Mouse (Mus musculus) heart, embryonic 13.5 days (tissue): ENCODE data around the gene Mybpc1. TPM values are rescaled to one million over a fixed set of nuclear protein-coding genes. Genes with fewer than 3 reads are reported as not detected.

Source experiments
- ATAC-seq: fragments of 200-750 bp; cut with Nextera tagmentation; 2 replicates; pipeline ENCODE4 v1.8.0; 2017; ENCODE audit warnings: moderate TSS enrichment; ENCODE audit not compliant: insufficient number of reproducible peaks, low FRiP score, low TSS enrichment; ENCODE audit errors: extremely low read depth
- H3K27ac ChIP-seq: fragments of 300-500 bp; sonication (generic); replicated peaks from 2 replicates; pipeline ENCODE4 v1.5.1; 2015; ENCODE audit warnings: moderate library complexity, mild to moderate bottlenecking, inconsistent platforms
- H3K27me3 ChIP-seq: fragments of 300-500 bp; sonication (generic); replicated peaks from 2 replicates; pipeline ENCODE4 v1.6.1; 2015; ENCODE audit warnings: mild to moderate bottlenecking, inconsistent platforms
- H3K36me3 ChIP-seq: fragments of 300-500 bp; sonication (generic); 2 replicates; pipeline ENCODE4 v1.6.1; 2015; ENCODE audit warnings: mild to moderate bottlenecking, inconsistent platforms
- H3K4me1 ChIP-seq: fragments of 300-500 bp; sonication (generic); 2 replicates; pipeline ENCODE4 v1.6.1; 2015; ENCODE audit warnings: inconsistent platforms
- H3K4me2 ChIP-seq: fragments of 300-500 bp; sonication (generic); 2 replicates; pipeline ENCODE4 v1.6.1; 2015; ENCODE audit warnings: inconsistent platforms, mild to moderate bottlenecking, moderate library complexity
- H3K4me3 ChIP-seq: fragments of 300-500 bp; sonication (generic); 2 replicates; pipeline ENCODE4 v1.5.1; 2015; ENCODE audit warnings: moderate library complexity, mild to moderate bottlenecking, inconsistent platforms
- H3K9ac ChIP-seq: fragments of 300-500 bp; sonication (generic); 2 replicates; pipeline ENCODE4 v1.6.1; 2015; ENCODE audit warnings: inconsistent platforms, mild to moderate bottlenecking, moderate library complexity
- H3K9me3 ChIP-seq: fragments of 300-500 bp; sonication (generic); 2 replicates; pipeline ENCODE4 v1.6.1; 2016; ENCODE audit warnings: inconsistent platforms
- WGBS: fragments of 180-500 bp; shearing (Covaris S2); methylation state at CpG from one replicate; pipeline ENCODE4 v1.1.7; 2015; ENCODE audit warnings: mixed read lengths; 5-methylcytosine and 5-hydroxymethylcytosine counted together
- polyA plus RNA-seq: library from polyadenylated mRNA; unstranded; fragments of >200 nt; fragmentation: Nextera tagmentation; extraction: Ambion mirVana; gene quantifications from 2 replicates; pipeline ENCODE4 v1.2.1, GENCODE M21; 2015

Gene Mybpc1
- polyA plus RNA-seq, 1 experiment from 2014 or later, result 2.0 TPM

DNA sequence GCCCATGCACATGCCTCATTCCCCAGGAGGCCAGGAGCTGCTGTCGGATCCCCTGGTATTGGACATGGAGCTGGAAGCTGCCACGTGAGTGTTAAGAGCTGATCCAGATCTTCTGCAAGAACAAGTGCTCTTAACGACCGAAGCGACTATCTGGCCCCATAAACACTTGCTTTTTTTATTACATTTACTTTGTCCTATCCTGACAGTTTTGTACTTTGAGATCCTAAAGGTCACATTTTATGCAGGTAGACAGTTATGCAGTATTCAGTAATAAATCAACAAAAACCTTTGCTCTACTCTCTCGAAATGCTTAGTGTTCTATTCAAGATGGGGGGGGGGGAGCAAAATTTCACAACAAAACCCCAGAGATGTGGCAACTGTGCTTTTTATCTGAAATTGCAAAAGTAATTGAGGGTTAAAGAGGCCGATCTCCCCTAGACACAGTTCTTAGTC is 97.2 kb downstream of the Mybpc1 start:
- no peaks in the 10 kb centered on the region for H3K36me3 ChIP-seq
- no peak overlapping the region for H3K4me2 ChIP-seq
- no peak overlapping the region for H3K9ac ChIP-seq
- peaks cover 27% of the 10 kb centered on the region for H3K4me1 ChIP-seq
- no peaks in the 10 kb centered on the region for H3K27me3 ChIP-seq
- 56% methylated on average over 7 of the region's 7 CpGs for WGBS
- H3K9me3 ChIP-seq, result no peaks in the 10 kb centered on the region
- ATAC-seq, result no peak
- no peak overlapping the region for H3K27ac ChIP-seq
- H3K4me3 ChIP-seq, result no peak overlapping the region

DNA sequence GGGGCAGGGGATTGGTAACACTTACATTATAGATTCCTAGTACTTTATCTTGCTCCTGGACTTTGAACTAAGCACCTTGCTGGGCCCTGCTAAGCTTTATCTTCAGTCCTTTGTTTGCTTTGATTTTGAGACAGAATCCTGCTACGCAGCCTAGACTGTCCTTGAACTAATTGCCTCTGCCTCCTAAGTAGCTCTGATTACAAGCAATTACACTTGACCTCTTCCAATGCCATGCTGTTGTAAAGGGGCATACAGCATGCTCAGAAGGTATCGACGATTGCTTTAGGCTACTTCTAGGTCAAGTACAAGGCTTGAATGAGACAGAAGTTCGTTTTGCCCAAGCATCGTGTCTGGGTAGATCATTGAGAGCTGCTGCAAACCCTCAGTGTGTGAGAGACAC is 99.7 kb downstream of the Mybpc1 start:
- Histone ChIP-seq H3K4me3 (no peak overlapping the region), H3K4me1 (peaks cover 40% of the 10 kb centered on the region), H3K9me3 (no peaks in the 10 kb centered on the region), H3K27ac (no peak overlapping the region), H3K27me3 (no peaks in the 10 kb centered on the region), H3K4me2 (no peak overlapping the region), H3K36me3 (no peaks in the 10 kb centered on the region), H3K9ac (no peak overlapping the region)
- WGBS, result 58% methylated on average over 5 of the region's 5 CpGs
- ATAC-seq, result no peak

DNA sequence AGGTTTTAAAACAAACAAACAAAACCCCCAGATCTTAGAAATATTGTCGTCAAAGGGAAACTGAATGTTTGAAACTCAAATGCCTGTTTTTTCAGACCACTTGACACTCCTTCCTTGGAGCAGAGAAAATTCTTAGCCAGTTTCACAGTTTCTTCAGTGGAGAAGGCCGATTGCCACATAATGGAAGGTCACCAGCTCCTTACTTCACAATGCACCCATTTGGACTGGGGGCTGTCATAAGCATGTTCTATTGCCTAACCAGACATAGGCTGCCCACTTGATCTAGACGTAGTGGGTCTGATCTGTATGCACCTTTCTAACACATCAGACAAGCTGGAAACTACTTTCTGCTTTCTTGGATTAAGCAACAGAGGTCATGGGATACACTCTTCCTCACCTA is 100.5 kb downstream of the Mybpc1 start:
- Histone ChIP-seq H3K36me3 (no peaks in the 10 kb centered on the region), H3K4me2 (peak overlapping the region; percentile 91), H3K9ac (peak overlapping the region; percentile 74; the same call in 1 of the 2 replicates), H3K27ac (no peak overlapping the region), H3K27me3 (no peaks in the 10 kb centered on the region), H3K9me3 (no peaks in the 10 kb centered on the region), H3K4me1 (peaks cover 35% of the 10 kb centered on the region), H3K4me3 (0 out of 2 replicates have a peak overlapping the region, but pooled peaks have one; percentile 85)
- 49% methylated on average over 3 of the region's 3 CpGs for WGBS
- ATAC-seq, result no peak

DNA sequence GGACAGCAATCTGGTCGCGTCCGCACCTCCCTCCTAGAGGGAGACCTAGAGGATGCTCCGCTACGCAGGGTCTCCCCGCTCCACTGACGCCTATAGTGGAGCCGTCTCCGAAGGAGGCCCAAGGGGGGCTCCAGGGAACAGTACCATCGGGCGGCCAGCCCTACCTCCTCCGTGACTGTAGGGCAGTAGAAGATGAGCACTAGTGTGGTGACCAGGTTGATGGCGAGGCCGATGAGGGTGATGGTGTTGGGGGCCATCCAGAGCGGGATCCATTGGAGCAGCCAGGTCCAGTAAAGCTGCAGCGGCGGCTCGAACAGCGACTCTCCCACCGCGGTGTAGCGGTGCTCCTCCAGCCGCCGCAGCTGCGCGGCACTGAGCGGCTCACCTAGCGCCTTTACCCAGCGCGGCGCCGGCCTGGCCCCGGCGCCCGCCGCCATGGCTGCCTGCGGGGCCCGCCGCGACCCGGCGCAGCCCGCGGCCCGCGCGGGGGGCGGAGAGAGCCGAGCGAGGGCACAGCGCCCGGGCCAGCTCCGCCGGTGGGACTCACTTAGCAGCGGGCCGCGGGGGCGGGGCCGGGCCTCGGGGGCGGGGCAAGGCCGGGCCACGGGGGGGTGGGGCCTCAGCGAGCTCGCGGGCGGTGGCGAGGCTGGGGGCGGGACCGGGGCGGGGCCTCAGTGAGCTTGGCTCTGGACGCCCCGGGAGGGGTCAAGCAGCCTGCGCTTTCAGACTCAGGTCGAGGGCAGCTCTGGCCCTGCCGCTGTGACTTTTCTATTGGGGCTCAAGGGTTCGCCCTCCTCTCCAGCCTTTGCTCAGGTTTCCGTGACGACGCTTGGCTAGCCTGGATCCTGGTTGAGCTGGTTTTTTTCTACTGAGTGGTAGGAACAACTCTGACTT is 101.3 kb downstream of the Mybpc1 start, which contains the start of gene Chpt1:
TSS of gene Chpt1 (minus strand) at position 653 of the 894 bp plus-strand sequence.
- Histone ChIP-seq H3K36me3 (no peaks in the 10 kb centered on the region), H3K27ac (peak within 1 kb of the TSS; percentile 76), H3K4me2 (peak within 1 kb of the TSS; percentile 91), H3K9ac (peak within 1 kb of the TSS; percentile 93), H3K27me3 (no peaks in the 10 kb centered on the region), H3K9me3 (no peaks in the 10 kb centered on the region), H3K4me3 (peak within 1 kb of the TSS; percentile 85), H3K4me1 (peaks cover 35% of the 10 kb centered on the region)
- ATAC-seq, result peak; percentile 97
- under 1% methylated on average over 59 of the region's 80 CpGs for WGBS

DNA sequence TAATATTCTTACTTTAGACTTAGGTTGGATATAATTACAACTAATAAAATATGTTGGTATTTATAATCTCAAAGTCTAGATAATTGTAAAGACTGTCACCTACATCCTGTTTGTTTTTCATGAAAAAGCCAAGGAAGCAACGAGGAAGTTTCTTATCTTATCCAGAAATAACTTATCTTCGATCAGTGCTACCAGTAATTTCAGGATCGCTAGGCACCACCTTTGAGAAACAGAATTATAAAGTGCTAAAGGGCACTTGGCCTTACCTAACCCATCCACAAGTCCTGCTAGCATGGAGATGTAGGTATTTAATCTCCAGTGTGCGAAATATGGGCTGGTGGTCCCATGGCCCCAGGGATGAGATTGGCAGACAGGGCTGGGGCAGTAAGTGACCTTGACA is 102.0 kb downstream of the Mybpc1 start:
- no peak for ATAC-seq

DNA sequence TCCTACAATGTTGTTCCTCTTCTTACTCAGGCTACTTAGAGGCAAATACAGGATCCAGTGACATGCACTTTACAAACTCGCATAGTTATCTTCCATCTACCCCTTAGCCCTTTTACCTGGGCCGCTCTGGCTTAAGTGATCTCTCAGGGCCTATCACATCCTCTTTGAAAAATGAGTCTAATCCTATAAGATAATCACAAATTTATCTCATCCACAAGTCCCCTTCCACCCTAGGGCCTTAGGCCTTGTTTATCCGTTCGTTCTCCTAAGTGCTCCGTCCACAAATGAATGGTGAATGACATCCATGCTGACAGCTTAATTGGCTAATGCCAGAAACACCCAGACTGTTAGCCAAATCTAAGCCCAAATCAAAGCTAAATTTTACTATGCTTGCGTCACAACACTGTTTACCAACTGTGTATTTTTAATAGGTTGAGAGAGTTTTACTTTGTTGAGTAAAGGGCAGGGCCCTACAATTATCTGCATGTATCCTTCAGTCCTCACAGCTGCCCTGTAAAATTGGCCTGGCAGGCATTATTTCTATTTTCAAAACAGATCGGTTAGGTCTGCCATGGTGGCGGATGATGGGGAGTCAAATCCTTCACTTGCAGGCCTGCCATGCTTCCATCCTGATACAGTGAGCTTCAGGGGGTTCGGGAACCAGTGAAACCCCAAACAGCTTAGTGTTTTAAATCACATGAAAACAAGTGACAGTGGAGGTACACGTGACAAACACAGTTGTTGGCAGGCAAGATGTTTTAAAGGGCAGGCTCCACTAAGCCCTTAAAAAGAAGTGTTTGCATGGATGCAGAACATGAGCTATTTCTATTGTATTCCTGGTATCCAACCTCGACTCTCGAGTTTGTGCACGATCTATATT is 102.8 kb downstream of the Mybpc1 start:
- Histone ChIP-seq H3K27me3 (no peaks in the 10 kb centered on the region), H3K4me2 (peak overlapping the region; percentile 91), H3K27ac (0 out of 2 replicates have a peak overlapping the region, but pooled peaks have one; percentile 9), H3K4me1 (peaks cover 35% of the 10 kb centered on the region), H3K36me3 (no peaks in the 10 kb centered on the region), H3K4me3 (peak overlapping the region; percentile 85; the same call in 1 of the 2 replicates), H3K9ac (0 out of 2 replicates have a peak overlapping the region, but pooled peaks have one; percentile 0), H3K9me3 (no peaks in the 10 kb centered on the region)
- WGBS, result 57% methylated on average over 13 of the region's 13 CpGs
- ATAC-seq, result no peak

More for the DNA sequence above, 102.0 kb downstream of the Mybpc1 start:
- Histone ChIP-seq H3K4me1 (peaks cover 35% of the 10 kb centered on the region), H3K9ac (peak overlapping the region; percentile 93), H3K4me2 (peak overlapping the region; percentile 91), H3K4me3 (peak overlapping the region; percentile 85), H3K27me3 (no peaks in the 10 kb centered on the region), H3K9me3 (no peaks in the 10 kb centered on the region), H3K27ac (peak overlapping the region; percentile 76), H3K36me3 (no peaks in the 10 kb centered on the region)
- 16% methylated on average over 4 of the region's 4 CpGs for WGBS

DNA sequence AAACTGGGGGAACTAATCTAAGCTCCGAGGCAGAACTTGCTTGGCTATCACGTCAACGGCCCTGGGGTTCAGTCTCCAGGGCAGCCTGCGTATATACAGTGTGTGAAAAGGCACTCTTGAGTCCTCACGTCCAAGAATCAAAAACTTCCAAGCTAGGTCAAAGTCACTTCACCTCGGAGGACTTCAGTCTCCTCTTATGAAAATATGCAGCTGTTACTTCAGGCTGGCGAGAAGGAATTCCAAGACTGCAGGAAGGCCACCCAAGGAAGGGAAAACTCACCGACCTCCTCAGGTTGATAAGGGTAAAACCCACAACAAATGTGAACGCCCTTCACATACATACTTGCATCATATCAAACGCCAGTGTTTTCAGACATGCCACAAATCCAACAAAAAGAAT is 103.6 kb downstream of the Mybpc1 start:
- no peak overlapping the region for H3K9ac ChIP-seq
- peaks cover 35% of the 10 kb centered on the region for H3K4me1 ChIP-seq
- H3K27ac ChIP-seq, result no peak overlapping the region
- no peak overlapping the region for H3K4me3 ChIP-seq
- no peak for ATAC-seq
- whole genome bisulfite sequencing, result 41% methylated on average over 10 of the region's 10 CpGs
- 0 out of 2 replicates have a peak overlapping the region, but pooled peaks have one; percentile 91 for H3K4me2 ChIP-seq
- no peaks in the 10 kb centered on the region for H3K36me3 ChIP-seq
- H3K27me3 ChIP-seq, result no peaks in the 10 kb centered on the region
- H3K9me3 ChIP-seq, result no peaks in the 10 kb centered on the region

DNA sequence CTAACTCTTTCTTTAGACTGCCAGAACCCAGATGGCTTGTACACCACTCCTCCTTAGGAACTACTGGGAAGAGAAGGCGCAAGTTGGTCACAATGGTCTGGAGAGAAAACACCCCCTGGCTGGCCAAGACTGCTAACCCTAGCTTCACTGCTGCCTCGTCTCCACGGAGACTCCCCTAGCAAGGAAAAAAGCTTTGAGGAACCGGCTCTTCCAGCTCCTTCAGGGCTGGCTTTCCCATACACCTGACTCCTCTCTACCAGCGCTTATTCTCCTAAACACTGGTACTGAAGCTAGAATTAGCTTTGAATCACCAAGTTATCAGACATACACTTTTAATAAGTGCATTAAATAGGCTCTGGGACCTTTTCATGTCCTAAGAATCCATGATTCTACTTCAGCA is 105.0 kb downstream of the Mybpc1 start:
- no peak overlapping the region for H3K4me3 ChIP-seq
- no peaks in the 10 kb centered on the region for H3K27me3 ChIP-seq
- ATAC-seq, result no peak
- H3K27ac ChIP-seq, result no peak overlapping the region
- H3K9me3 ChIP-seq, result no peaks in the 10 kb centered on the region
- no peak overlapping the region for H3K4me2 ChIP-seq
- no peaks in the 10 kb centered on the region for H3K36me3 ChIP-seq
- no peak overlapping the region for H3K9ac ChIP-seq
- peaks cover 35% of the 10 kb centered on the region for H3K4me1 ChIP-seq
- 69% methylated on average over 5 of the region's 5 CpGs for WGBS

DNA sequence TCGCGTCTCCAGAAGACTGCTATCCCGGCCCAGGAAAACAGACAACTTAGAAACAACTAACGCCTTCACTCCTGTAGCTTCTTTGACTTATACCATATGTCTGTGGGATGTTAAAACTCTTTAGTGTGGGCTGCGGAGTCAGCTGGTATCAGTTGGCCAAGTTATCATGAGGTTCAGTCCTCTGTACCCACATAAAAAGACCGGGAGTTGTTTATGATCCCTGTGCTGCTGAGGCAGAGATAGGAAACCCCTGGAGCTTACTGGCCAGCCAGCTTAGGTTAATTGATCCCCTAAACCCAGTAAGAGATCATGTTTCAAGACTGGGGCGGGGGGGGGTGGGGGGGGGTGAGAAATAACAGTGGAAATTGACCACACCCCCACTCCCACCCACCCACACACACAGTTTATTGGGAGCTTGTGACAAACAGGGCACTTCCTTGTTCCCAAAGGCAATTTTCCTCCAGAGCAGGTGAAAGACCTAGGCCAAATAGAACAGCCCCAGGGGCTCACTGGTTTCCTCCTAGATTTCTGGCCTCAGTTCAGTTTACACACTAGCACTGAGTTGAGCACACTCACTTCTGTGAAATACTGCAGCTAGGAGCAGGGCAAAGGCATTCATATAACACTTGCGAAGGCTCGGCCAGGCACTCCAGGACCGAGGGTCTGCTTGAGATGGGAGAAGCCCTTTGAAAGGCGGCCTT is 107.9 kb downstream of the Mybpc1 start:
- H3K27me3 ChIP-seq, result no peaks in the 10 kb centered on the region
- no peak for ATAC-seq
- H3K4me1 ChIP-seq, result peaks cover 16% of the 10 kb centered on the region
- 66% methylated on average over 11 of the region's 11 CpGs for WGBS
- H3K9ac ChIP-seq, result no peak overlapping the region
- no peaks in the 10 kb centered on the region for H3K36me3 ChIP-seq
- no peak overlapping the region for H3K4me3 ChIP-seq
- H3K9me3 ChIP-seq, result no peaks in the 10 kb centered on the region
- no peak overlapping the region for H3K4me2 ChIP-seq
- H3K27ac ChIP-seq, result no peak overlapping the region

DNA sequence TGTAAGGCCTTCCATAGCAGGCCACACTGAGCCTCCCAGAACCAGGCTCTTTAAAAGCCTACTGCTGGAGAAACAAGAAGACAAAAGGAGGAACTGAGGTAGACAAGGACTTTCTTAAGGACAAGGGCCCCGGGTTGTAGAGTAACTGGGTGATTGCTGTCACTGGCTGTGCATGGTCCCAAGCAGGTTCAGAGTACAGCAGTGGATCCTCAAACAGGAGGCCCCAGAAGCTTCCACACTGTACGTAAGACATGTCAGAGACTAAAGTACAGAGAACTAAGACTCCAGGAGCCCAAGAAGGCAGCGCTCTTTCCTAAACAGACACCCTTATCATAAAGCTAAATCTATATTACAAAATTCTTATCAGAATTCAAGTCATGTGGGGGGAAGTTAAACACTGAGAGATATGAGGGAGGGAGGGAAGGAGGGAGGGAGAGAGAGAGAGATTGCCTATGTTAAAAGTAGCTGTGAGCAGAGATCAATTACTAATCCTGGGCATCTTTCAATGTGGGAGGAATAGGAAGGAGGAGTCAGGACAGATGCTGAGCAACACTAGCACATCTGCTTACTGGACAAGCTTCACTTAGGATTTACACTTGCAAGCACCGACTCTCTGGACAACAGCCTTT is 109.9 kb downstream of the Mybpc1 start:
- Histone ChIP-seq H3K9me3 (no peaks in the 10 kb centered on the region), H3K9ac (no peak overlapping the region), H3K4me2 (no peak overlapping the region), H3K4me3 (no peak overlapping the region), H3K27ac (no peak overlapping the region), H3K36me3 (no peaks in the 10 kb centered on the region), H3K4me1 (no peaks in the 10 kb centered on the region), H3K27me3 (no peaks in the 10 kb centered on the region)
- no peak for ATAC-seq
- 69% methylated on average over 4 of the region's 4 CpGs for WGBS
